Mouse (Mus musculus) activated CD4-positive, CD25-positive, alpha-beta regulatory T cell, adult 9 weeks (primary cell): ENCODE results near the gene Chd6. TPM values are rescaled to one million over a fixed set of nuclear protein-coding genes. Genes with fewer than 3 reads are reported as not detected.

Experiments used
- polyA plus RNA-seq: library from polyadenylated mRNA; unstranded; fragments of 100-300 nt; shearing (Covaris generic); gene quantifications from one replicate; pipeline ENCODE4 v1.2.1, GENCODE M21; 2017

Gene Chd6
- polyA plus RNA-seq, result 60.4 TPM

GRCm38 (mm10) chr2:161108933-161109371 lies at the start of gene Chd6:
Gene Chd6, minus strand, starts transcription at chr2:161109075.

GRCm38 (mm10) chr2:160912231-160912671 lies 196.6 kb downstream of the Chd6 start, which contains the start of gene Emilin3:
Gene Emilin3, minus strand, starts transcription at chr2:160912328.

Other genes starting within 250 kb of the Chd6 start
- gene Zhx3, start 236.1 kb downstream of the Chd6 start, polyA plus RNA-seq, result 4.1 TPM
- 1.6 TPM for gene Lpin3, start 228.4 kb downstream of the Chd6 start, polyA plus RNA-seq
- not detected for gene Emilin3, start 196.7 kb downstream of the Chd6 start, polyA plus RNA-seq